8 mouse cellular contexts compared by ENCODE assay signal in genomic region chr12:51845261-51845660, GRCm38 (mm10). TPM values are rescaled to one million over a fixed set of nuclear protein-coding genes. Genes with fewer than 3 reads are reported as not detected.
DNase-seq lines count a peak whose midpoint lies in the region; ATAC-seq and TF ChIP-seq lines count a peak whose summit lies in the region.

No protein-coding gene starts in this region.

- H3K36me3 ChIP-seq in kidney, embryonic 16.5 days (ENCODE audit: insufficient read depth, low read length): no peaks in the 10 kb centered on the region
- H3K36me3 ChIP-seq in embryonic facial prominence, embryonic 11.5 days (replicated peaks; ENCODE audit: control insufficient read depth, insufficient read depth, low read depth, low read length): no peaks in the 10 kb centered on the region
- H3K36me3 ChIP-seq in intestine, embryonic 14.5 days (ENCODE audit: control insufficient read depth, insufficient read depth, low read length): no peaks in the 10 kb centered on the region
- no peaks in the 10 kb centered on the region for H3K36me3 ChIP-seq in midbrain, postnatal 0 days (ENCODE audit: insufficient read depth, low read length)

- H3K4me1 ChIP-seq in kidney, embryonic 16.5 days (ENCODE audit: insufficient read depth, low read length): peaks cover 13% of the 10 kb centered on the region
- H3K4me1 ChIP-seq in embryonic facial prominence, embryonic 11.5 days (ENCODE audit: control insufficient read depth, insufficient read depth, low read length): no peaks in the 10 kb centered on the region
- H3K4me1 ChIP-seq in intestine, embryonic 14.5 days (replicated peaks; ENCODE audit: control insufficient read depth, insufficient read depth, low read length): peaks cover 8% of the 10 kb centered on the region; the same call in 1 of the 2 replicates
- no peaks in the 10 kb centered on the region for H3K4me1 ChIP-seq in midbrain, postnatal 0 days (ENCODE audit: insufficient read depth, low read length)

- ATAC-seq in kidney, embryonic 16.5 days (ENCODE audit: low FRiP score, low TSS enrichment): peak; percentile 35; the same call in 1 of the 2 replicates
- peak; percentile 50; the same call in 1 of the 2 replicates for ATAC-seq in embryonic facial prominence, embryonic 11.5 days (replicated peaks; ENCODE audit: insufficient number of reproducible peaks, low FRiP score, low TSS enrichment, low read depth)
- peak; percentile 41 for ATAC-seq in intestine, embryonic 14.5 days (replicated peaks; ENCODE audit: low FRiP score, low TSS enrichment, low read depth)
- ATAC-seq in midbrain, postnatal 0 days (ENCODE audit: low FRiP score): no peak

- no peak for DNase-seq in kidney, postnatal 10 days
- DNase-seq in embryonic facial prominence, embryonic 11.5 days (ENCODE audit: low spot score): no peak
- DNase-seq in intestine, embryonic 14.5 days (ENCODE audit: low spot score): no peak
- DNase-seq in midbrain, postnatal 0 days (ENCODE audit: low spot score): no peak
- DNase-seq in gastrocnemius, adult 18-20 months (ENCODE audit: low spot score): no peak
- no peak for DNase-seq in MN1 (ENCODE audit: low spot score)
- DNase-seq in adrenal gland, adult (ENCODE audit: inconsistent age in 2 of 2, low spot score in 1 of 2): no peak

- H3K4me2 ChIP-seq in kidney, embryonic 16.5 days (replicated peaks; ENCODE audit: low read depth, low read length): peak overlapping the region; percentile 79
- H3K4me2 ChIP-seq in embryonic facial prominence, embryonic 11.5 days (ENCODE audit: low read depth, low read length): no peak overlapping the region
- H3K4me2 ChIP-seq in intestine, embryonic 14.5 days (ENCODE audit: low read length): peak overlapping the region; percentile 66
- H3K4me2 ChIP-seq in midbrain, postnatal 0 days (ENCODE audit: low read depth, low read length, poor library complexity, severe bottlenecking): peak overlapping the region; percentile 81

- no peak for TF ChIP-seq CTCF in midbrain, postnatal 0 days (IDR thresholded peaks at IDR 0.05)

- no peak overlapping the region for H3K9ac ChIP-seq in kidney, embryonic 16.5 days (replicated peaks; ENCODE audit: low read length)
- H3K9ac ChIP-seq in embryonic facial prominence, embryonic 11.5 days (replicated peaks; ENCODE audit: low read length): no peak overlapping the region
- no peak overlapping the region for H3K9ac ChIP-seq in intestine, embryonic 14.5 days (ENCODE audit: low read length)
- no peak overlapping the region for H3K9ac ChIP-seq in midbrain, postnatal 0 days (replicated peaks; ENCODE audit: low read length, poor library complexity, severe bottlenecking)

- H3K9me3 ChIP-seq in kidney, embryonic 16.5 days (ENCODE audit: low read length): no peaks in the 10 kb centered on the region
- no peaks in the 10 kb centered on the region for H3K9me3 ChIP-seq in embryonic facial prominence, embryonic 11.5 days (replicated peaks; ENCODE audit: control insufficient read depth, low read length)
- no peaks in the 10 kb centered on the region for H3K9me3 ChIP-seq in intestine, embryonic 14.5 days (ENCODE audit: control insufficient read depth, low read length)
- no peaks in the 10 kb centered on the region for H3K9me3 ChIP-seq in midbrain, postnatal 0 days (ENCODE audit: low read length)

- WGBS in kidney, embryonic 16.5 days: 24% methylated on average over 1 of the region's 1 CpGs
- 38% methylated on average over 1 of the region's 1 CpGs for WGBS in embryonic facial prominence, embryonic 11.5 days
- WGBS in intestine, embryonic 14.5 days: 23% methylated on average over 1 of the region's 1 CpGs
- 30% methylated on average over 1 of the region's 1 CpGs for WGBS in midbrain, postnatal 0 days

- peak overlapping the region; percentile 95 for H3K27ac ChIP-seq in kidney, embryonic 16.5 days (ENCODE audit: low read length)
- no peak overlapping the region for H3K27ac ChIP-seq in embryonic facial prominence, embryonic 11.5 days (replicated peaks; ENCODE audit: low read depth, low read length)
- H3K27ac ChIP-seq in intestine, embryonic 14.5 days (ENCODE audit: low read depth): 0 out of 2 replicates have a peak overlapping the region, but pooled peaks have one; percentile 88
- H3K27ac ChIP-seq in midbrain, postnatal 0 days (ENCODE audit: low read depth, low read length): no peak overlapping the region

- no peaks in the 10 kb centered on the region for H3K27me3 ChIP-seq in kidney, embryonic 16.5 days (ENCODE audit: insufficient read depth, low read length)
- no peaks in the 10 kb centered on the region for H3K27me3 ChIP-seq in embryonic facial prominence, embryonic 11.5 days (ENCODE audit: control insufficient read depth, insufficient read depth, low read length)
- H3K27me3 ChIP-seq in intestine, embryonic 14.5 days (replicated peaks; ENCODE audit: control insufficient read depth, insufficient read depth, low read length): no peaks in the 10 kb centered on the region
- H3K27me3 ChIP-seq in midbrain, postnatal 0 days (ENCODE audit: insufficient read depth, low read length): no peaks in the 10 kb centered on the region

- peak overlapping the region; percentile 63 for H3K4me3 ChIP-seq in kidney, embryonic 16.5 days (ENCODE audit: low read length)
- no peak overlapping the region for H3K4me3 ChIP-seq in embryonic facial prominence, embryonic 11.5 days (ENCODE audit: low read depth, low read length)
- H3K4me3 ChIP-seq in intestine, embryonic 14.5 days (ENCODE audit: low read depth, low read length): peak overlapping the region; percentile 61
- H3K4me3 ChIP-seq in midbrain, postnatal 0 days (ENCODE audit: low read depth, low read length): peak overlapping the region; percentile 55

RNA-seq across cellular contexts. Expression of gene Hectd1, which starts 15.9 kb away (rescaled TPM):
- polyA plus RNA-seq in kidney, embryonic 16.5 days (2015; fragmentation: Nextera tagmentation; extraction: Ambion mirVana): 37.3 and 41.8 TPM in 2 replicates
- polyA plus RNA-seq in embryonic facial prominence, embryonic 11.5 days (2014; fragmentation: Nextera tagmentation; extraction: Ambion mirVana): 33.7 and 36.9 TPM in 2 replicates
- polyA plus RNA-seq in intestine, embryonic 14.5 days (2014; fragmentation: Nextera tagmentation; extraction: Ambion mirVana): 41.1 and 43.3 TPM in 2 replicates
- total RNA-seq in midbrain, postnatal 0 days (2014; rRNA removed): 75.7 and 91.7 TPM in 2 replicates
- polyA plus RNA-seq in midbrain, postnatal 0 days (2015; fragmentation: Nextera tagmentation; extraction: Ambion mirVana): 24.9 and 29.5 TPM in 2 replicates
- total RNA-seq in gastrocnemius, adult 18-20 months (2021): 10 to 100 TPM; 84.3 to 90.9 TPM

Comparison
In these comparisons a context has a peak if more than half of its experiments do, and no peak if none do; other contexts are left out.
1. H3K27ac ChIP-seq: peak in kidney, embryonic 16.5 days (single experiment) and intestine, embryonic 14.5 days (single experiment); none in embryonic facial prominence, embryonic 11.5 days (single experiment) and midbrain, postnatal 0 days (single experiment).